Comparison of ENCODE assay signal across 23 mouse cellular contexts in genomic region chr11:67654514-67654913, GRCm38 (mm10). TPM values are rescaled to one million over a fixed set of nuclear protein-coding genes. Genes with fewer than 3 reads are reported as not detected.
A peak's percentile ranks its signal among the peaks of the same experiment; 100 is the strongest.
DNase-seq lines count a peak whose midpoint lies in the region; TF ChIP-seq lines count a peak whose summit lies in the region.
"Had no signal": no experiment of that assay in that cellular context is flagged by ENCODE, and none has a peak within 500 bp of the region (broad histone marks: within the 10 kb centered on the region; RNA-seq: fewer than 3 reads in every experiment).

No protein-coding gene starts in this region.

- no peak overlapping the region for H3K4me3 ChIP-seq in layer of hippocampus, adult 2 months
- H3K4me3 ChIP-seq in hindbrain, embryonic 10.5 days, result no peak overlapping the region
- H3K4me3 ChIP-seq: embryonic facial prominence, embryonic 12.5 days; heart, embryonic 12.5 days; hindbrain, embryonic 12.5 days had no signal

- peak overlapping the region; percentile 87 for H3K27ac ChIP-seq in layer of hippocampus, adult 2 months
- H3K27ac ChIP-seq in hindbrain, embryonic 10.5 days, result no peak overlapping the region
- H3K27ac ChIP-seq: embryonic facial prominence, embryonic 12.5 days; hindbrain, embryonic 12.5 days had no signal

- peak; percentile 75 for DNase-seq in cerebellum, adult 11-12 months
- no peak for DNase-seq in cerebellum, postnatal 4 days (ENCODE audit: low spot score in 2 of 2)
- no peak for DNase-seq in layer of hippocampus, adult 2 months (ENCODE audit: low spot score in 2 of 2)
- DNase-seq in layer of hippocampus, postnatal 14 days (ENCODE audit: low spot score in 2 of 2), result no peak
- DNase-seq in cerebellum, postnatal 25 days, result peak; percentile 66 to 67
- no peak for DNase-seq in adrenal gland, postnatal 10 days
- no peak for DNase-seq in hindbrain, embryonic 10.5 days (ENCODE audit: low spot score)
- DNase-seq: adrenal gland, postnatal 25 days; kidney, adult 8-10 months had no signal

- 82% methylated on average over 4 of the region's 4 CpGs for WGBS in hindbrain, embryonic 10.5 days

- H3K36me3 ChIP-seq in hindbrain, embryonic 10.5 days, result no peaks in the 10 kb centered on the region
- H3K36me3 ChIP-seq: embryonic facial prominence, embryonic 12.5 days; heart, embryonic 12.5 days; hindbrain, embryonic 12.5 days had no signal

- H3K9me3 ChIP-seq in hindbrain, embryonic 10.5 days, result no peaks in the 10 kb centered on the region
- H3K9me3 ChIP-seq: embryonic facial prominence, embryonic 12.5 days; heart, embryonic 12.5 days; hindbrain, embryonic 12.5 days had no signal

- H3K27me3 ChIP-seq in hindbrain, embryonic 10.5 days (ENCODE audit: insufficient read depth, poor library complexity, severe bottlenecking), result no peaks in the 10 kb centered on the region
- H3K27me3 ChIP-seq: embryonic facial prominence, embryonic 12.5 days; heart, embryonic 12.5 days had no signal

- H3K4me1 ChIP-seq in hindbrain, embryonic 10.5 days (replicated peaks), result peaks cover 29% of the 10 kb centered on the region

- TF ChIP-seq CTCF in layer of hippocampus, adult 2 months (conservative IDR thresholded peaks at IDR 0.05), result no peak

RNA-seq across cellular contexts. Expression of gene Rcvrn, which starts 40.6 kb away (rescaled TPM):
- total RNA-seq in layer of hippocampus, adult 2 months (2021), result 1 to 10 TPM; 1.4 to 1.9 TPM
- 1 to 10 TPM; 1.7 to 2.4 TPM for total RNA-seq in layer of hippocampus, postnatal 14 days (2021)
- total RNA-seq in adrenal gland, postnatal 10 days (2021), result not detected
- polyA plus RNA-seq in hindbrain, embryonic 10.5 days (2016; fragmentation: Nextera tagmentation; extraction: Ambion mirVana), result not detected in 2 replicates
- total RNA-seq: adrenal gland, postnatal 25 days; common myeloid progenitor, adult 5-6 weeks; granulocyte monocyte progenitor cell, adult 5-6 weeks; heart, adult 8-10 months; MEL had no signal
- polyA plus RNA-seq: C2C12; embryonic facial prominence, embryonic 12.5 days; forebrain, embryonic 11.5 days; forebrain, postnatal 0 days; heart, embryonic 12.5 days; heart, embryonic 16.5 days; hindbrain, embryonic 12.5 days; hindbrain, embryonic 16.5 days; inflammation-experienced regulatory T-cells, adult 6 months; intestine, postnatal 0 days had no signal

Comparison
In these comparisons a context has a peak if more than half of its experiments do, and no peak if none do; other contexts are left out.
1. DNase-seq: peak in cerebellum, adult 11-12 months (single experiment) and cerebellum, postnatal 25 days (2 of 2); none in cerebellum, postnatal 4 days (0 of 2), layer of hippocampus, adult 2 months (0 of 2), layer of hippocampus, postnatal 14 days (0 of 2), adrenal gland, postnatal 10 days (single experiment) and hindbrain, embryonic 10.5 days (single experiment).